Mouse (Mus musculus): ENCODE data around the gene Pafah1b3. TPM values are rescaled to one million over a fixed set of nuclear protein-coding genes. Genes with fewer than 3 reads are reported as not detected.

Pafah1b3 gene
- polyA plus RNA-seq, 1 experiment: 62.9 TPM

DNA sequence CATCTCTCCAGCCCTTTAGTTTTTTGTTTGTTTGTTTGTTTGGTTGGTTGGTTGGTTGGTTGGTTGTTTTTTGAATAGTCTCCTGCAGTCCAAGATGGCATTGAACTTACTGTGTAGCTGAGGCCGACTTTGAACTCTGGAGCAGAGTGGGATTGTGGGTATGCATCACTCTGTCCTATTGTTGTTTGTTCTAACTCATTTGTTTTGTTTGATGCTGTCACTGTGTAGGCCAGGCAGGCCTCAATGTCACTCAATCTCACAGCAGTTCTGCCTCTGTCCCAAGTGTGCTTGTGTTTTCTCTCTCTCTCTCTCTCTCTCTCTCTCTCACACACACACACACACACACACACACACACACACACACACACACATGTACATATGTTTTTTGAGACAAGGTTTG, 35.9 kb downstream of the Pafah1b3 start:
- H3K27me3 ChIP-seq (ENCODE audit: control insufficient read depth, insufficient read depth, low read length): no peaks in the 10 kb centered on the region
- peaks cover under 1% of the 10 kb centered on the region; the same call in 1 of the 2 replicates for H3K4me1 ChIP-seq (ENCODE audit: control insufficient read depth, insufficient read depth, insufficient read length)
- H3K4me3 ChIP-seq (ENCODE audit: extremely low read depth, insufficient read depth, insufficient read length): no peak overlapping the region
- 86% methylated on average over 1 of the region's 1 CpGs for WGBS
- no peak overlapping the region for H3K27ac ChIP-seq (ENCODE audit: insufficient read depth, low read length)
- no peak for TF ChIP-seq POLR2A (IDR thresholded peaks at IDR 0.05; ENCODE audit: low read depth, low read length)
- TF ChIP-seq CTCF (IDR thresholded peaks at IDR 0.05; ENCODE audit: extremely low read depth, insufficient read depth, insufficient read length, insufficient replicate concordance): no peak
- DNase-seq (ENCODE audit: low read depth in 1 of 2, low spot score in 2 of 2): no peak
- no peaks in the 10 kb centered on the region for H3K36me3 ChIP-seq (ENCODE audit: control insufficient read depth, insufficient read depth, low read length)

DNA sequence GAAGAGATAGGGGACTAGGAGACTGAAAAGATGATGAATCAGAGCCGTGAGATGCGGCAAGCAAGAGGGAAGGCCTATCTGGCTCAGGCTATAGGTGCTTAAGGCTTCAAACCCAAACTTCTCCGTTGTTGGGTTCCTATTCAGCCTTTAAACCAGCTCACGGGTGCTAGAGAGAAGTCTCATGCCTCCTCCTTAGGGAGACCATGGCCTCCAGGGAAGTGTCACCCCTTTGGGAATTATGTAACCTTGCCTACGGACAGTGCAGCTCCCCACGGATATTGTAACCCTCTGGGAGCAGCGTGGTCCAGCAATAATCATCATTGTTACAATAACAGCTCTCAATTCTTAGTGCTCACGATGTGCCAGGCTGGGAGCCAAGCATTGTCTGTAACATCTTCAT, 46.0 kb downstream of the Pafah1b3 start:
- 51% methylated on average over 8 of the region's 8 CpGs for WGBS
- peaks cover 11% of the 10 kb centered on the region; the same call in 1 of the 2 replicates for H3K4me1 ChIP-seq (ENCODE audit: control insufficient read depth, insufficient read depth, insufficient read length)
- no peaks in the 10 kb centered on the region for H3K27me3 ChIP-seq (ENCODE audit: control insufficient read depth, insufficient read depth, low read length)
- DNase-seq (ENCODE audit: low read depth in 1 of 2, low spot score in 2 of 2): no peak
- no peak for TF ChIP-seq POLR2A (IDR thresholded peaks at IDR 0.05; ENCODE audit: low read depth, low read length)
- no peak for TF ChIP-seq CTCF (IDR thresholded peaks at IDR 0.05; ENCODE audit: extremely low read depth, insufficient read depth, insufficient read length, insufficient replicate concordance)
- H3K36me3 ChIP-seq (ENCODE audit: control insufficient read depth, insufficient read depth, low read length): no peaks in the 10 kb centered on the region
- no peak overlapping the region for H3K4me3 ChIP-seq (ENCODE audit: extremely low read depth, insufficient read depth, insufficient read length)
- H3K27ac ChIP-seq (ENCODE audit: insufficient read depth, low read length): 0 out of 2 replicates have a peak overlapping the region, but pooled peaks have one; percentile 34

DNA sequence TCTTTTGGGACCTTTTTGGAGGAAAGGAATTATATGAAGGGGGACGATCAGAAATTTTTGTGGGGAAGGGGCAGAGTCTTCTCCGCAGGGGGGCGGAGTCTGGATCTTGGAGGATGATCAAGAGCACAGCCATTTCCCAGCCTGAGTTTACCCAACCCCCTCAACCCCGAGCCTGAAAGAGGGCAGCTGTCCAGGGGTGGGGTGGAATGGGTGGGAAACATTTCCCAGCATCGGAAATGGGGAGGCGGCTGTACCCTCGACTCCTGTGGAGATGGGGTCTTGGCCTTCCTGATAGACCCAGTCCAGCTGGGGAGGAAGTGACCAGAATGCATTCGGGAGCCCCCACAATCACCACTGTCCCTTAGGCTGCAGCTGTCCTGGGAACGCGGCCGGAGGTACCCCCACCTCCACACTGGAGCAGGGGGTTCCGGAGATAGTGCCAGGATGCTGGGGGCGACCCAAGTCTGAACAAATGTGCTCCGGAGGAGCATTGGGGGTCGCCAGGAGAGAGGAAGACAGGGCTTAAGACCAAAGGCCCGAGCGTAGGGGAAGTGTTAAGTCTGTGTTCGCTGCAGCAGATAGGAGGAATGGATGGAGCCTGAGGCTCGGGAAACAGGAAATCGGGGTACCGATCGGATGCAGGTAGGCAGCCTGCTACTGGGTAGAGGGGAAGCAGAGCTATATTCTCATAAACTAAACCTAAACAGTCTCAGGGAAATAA, 46.6 kb downstream of the Pafah1b3 start:
- WGBS: 8% methylated on average over 22 of the region's 22 CpGs
- no peaks in the 10 kb centered on the region for H3K27me3 ChIP-seq (ENCODE audit: control insufficient read depth, insufficient read depth, low read length)
- H3K27ac ChIP-seq (ENCODE audit: insufficient read depth, low read length): peak overlapping the region; percentile 34
- TF ChIP-seq CTCF (IDR thresholded peaks at IDR 0.05; ENCODE audit: extremely low read depth, insufficient read depth, insufficient read length, insufficient replicate concordance) (no peak), POLR2A (IDR thresholded peaks at IDR 0.05; ENCODE audit: low read depth, low read length) (no peak)
- no peak for DNase-seq (ENCODE audit: low read depth in 1 of 2, low spot score in 2 of 2)
- peak overlapping the region; percentile 45 for H3K4me3 ChIP-seq (ENCODE audit: extremely low read depth, insufficient read depth, insufficient read length)
- no peaks in the 10 kb centered on the region for H3K36me3 ChIP-seq (ENCODE audit: control insufficient read depth, insufficient read depth, low read length)
- peaks cover 11% of the 10 kb centered on the region; the same call in 1 of the 2 replicates for H3K4me1 ChIP-seq (ENCODE audit: control insufficient read depth, insufficient read depth, insufficient read length)

DNA sequence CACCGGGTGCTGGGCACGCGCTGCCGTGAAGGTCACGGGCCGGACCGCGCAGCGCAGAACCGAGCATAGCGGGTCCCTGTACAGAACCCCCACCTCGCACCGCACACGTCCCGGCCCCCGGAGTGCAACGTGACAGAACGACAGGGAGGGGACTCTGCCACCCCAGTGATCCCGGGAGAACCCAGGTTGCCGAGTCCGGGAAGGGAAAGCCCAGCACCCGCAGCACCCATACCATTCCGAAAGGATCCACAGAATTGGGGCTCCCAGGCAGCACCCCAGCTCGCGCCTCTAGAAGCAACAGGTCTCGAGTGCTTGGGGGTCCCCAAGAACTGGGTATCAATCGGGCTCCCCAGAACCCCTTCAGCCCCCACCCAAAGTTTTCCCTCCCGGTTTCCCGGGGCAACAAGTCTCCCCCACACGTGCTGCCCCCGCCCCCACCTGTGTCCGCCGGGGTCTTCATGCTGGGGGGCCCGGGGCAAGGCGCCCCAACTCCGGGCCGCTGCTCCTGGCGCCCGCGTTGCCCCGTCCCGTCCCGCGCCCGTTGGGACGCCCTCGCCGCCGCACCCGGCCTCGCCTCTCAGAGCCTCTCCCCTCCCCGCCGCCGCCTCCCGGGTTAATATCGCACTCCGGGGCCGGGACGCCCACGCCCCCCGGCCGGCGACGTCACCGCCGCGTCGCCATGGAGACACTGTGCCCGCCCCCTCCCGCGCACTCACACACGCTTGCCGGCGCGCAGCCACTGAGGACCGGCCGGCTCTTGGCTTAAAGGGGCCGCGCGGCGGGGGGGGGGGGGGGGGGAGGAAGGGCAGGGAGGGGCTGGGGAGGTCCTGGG, 47.4 kb downstream of the Pafah1b3 start, which contains the start of gene Erf:
Gene Erf, minus strand, starts transcription at position 621 of the 832 bp plus-strand sequence.
- peak within 1 kb of the TSS; percentile 81 for H3K27ac ChIP-seq (ENCODE audit: insufficient read depth, low read length)
- DNase-seq (ENCODE audit: low read depth in 1 of 2, low spot score in 2 of 2): peak; percentile 78 to 90
- H3K27me3 ChIP-seq (ENCODE audit: control insufficient read depth, insufficient read depth, low read length): no peaks in the 10 kb centered on the region
- WGBS: under 1% methylated on average over 59 of the region's 81 CpGs
- H3K4me1 ChIP-seq (ENCODE audit: control insufficient read depth, insufficient read depth, insufficient read length): peaks cover 11% of the 10 kb centered on the region; the same call in 1 of the 2 replicates
- no peaks in the 10 kb centered on the region for H3K36me3 ChIP-seq (ENCODE audit: control insufficient read depth, insufficient read depth, low read length)
- no peak for TF ChIP-seq CTCF (IDR thresholded peaks at IDR 0.05; ENCODE audit: extremely low read depth, insufficient read depth, insufficient read length, insufficient replicate concordance)
- TF ChIP-seq POLR2A (IDR thresholded peaks at IDR 0.05; ENCODE audit: low read depth, low read length): peak; percentile 52
- peak within 1 kb of the TSS; percentile 98 for H3K4me3 ChIP-seq (ENCODE audit: extremely low read depth, insufficient read depth, insufficient read length)

DNA sequence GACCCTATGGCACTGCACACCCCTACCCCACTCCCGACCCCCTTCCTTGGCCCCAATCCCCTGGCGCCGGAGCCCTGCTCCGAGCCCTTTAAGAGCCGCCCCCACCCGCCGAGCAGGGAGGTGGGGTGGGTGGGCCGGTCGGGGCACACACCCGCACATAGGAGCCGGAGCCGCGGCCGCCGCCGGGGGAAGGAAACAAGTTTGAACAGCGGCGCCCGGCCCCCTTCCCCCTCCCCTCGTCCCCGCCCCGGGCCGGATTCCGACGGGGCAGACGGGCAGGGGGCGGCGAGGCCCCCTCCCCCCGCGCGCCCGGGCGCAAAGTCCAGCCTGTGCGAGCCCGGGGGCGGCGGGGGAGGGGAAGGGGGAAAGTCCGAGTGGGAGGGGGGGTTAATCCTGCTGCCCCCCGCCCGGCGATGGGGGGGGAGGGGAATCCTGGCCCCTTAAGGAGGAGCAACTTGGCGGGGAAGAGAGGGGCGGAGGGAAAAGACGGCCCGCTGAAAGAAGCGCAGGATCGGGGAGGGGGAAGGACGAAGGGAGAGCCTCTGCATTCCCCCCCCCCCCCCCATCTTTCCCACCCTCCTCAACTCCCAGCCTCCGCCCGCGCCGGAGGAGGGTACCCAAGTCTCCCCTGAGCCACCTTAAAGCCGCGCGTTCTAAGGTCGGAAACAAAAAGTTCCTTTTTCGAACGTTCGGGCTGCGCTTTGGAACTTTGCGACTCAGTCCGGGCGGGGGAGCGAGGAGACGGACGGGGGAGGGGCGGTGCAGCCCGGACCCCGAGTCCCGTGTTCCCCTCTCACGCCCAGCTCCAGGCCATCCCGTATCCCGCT, 48.3 kb downstream of the Pafah1b3 start:
- Histone ChIP-seq H3K27ac (ENCODE audit: insufficient read depth, low read length) (peak overlapping the region; percentile 81), H3K36me3 (ENCODE audit: control insufficient read depth, insufficient read depth, low read length) (peaks cover 4% of the 10 kb centered on the region), H3K4me3 (ENCODE audit: extremely low read depth, insufficient read depth, insufficient read length) (peak overlapping the region; percentile 98), H3K27me3 (ENCODE audit: control insufficient read depth, insufficient read depth, low read length) (no peaks in the 10 kb centered on the region), H3K4me1 (ENCODE audit: control insufficient read depth, insufficient read depth, insufficient read length) (peaks cover 11% of the 10 kb centered on the region; the same call in 1 of the 2 replicates)
- peak in 1 of 2 experiments; percentile 77 for DNase-seq (ENCODE audit: low read depth in 1 of 2, low spot score in 2 of 2)
- WGBS: under 1% methylated on average over 53 of the region's 73 CpGs
- TF ChIP-seq POLR2A (IDR thresholded peaks at IDR 0.05; ENCODE audit: low read depth, low read length) (no peak), CTCF (IDR thresholded peaks at IDR 0.05; ENCODE audit: extremely low read depth, insufficient read depth, insufficient read length, insufficient replicate concordance) (no peak)

DNA sequence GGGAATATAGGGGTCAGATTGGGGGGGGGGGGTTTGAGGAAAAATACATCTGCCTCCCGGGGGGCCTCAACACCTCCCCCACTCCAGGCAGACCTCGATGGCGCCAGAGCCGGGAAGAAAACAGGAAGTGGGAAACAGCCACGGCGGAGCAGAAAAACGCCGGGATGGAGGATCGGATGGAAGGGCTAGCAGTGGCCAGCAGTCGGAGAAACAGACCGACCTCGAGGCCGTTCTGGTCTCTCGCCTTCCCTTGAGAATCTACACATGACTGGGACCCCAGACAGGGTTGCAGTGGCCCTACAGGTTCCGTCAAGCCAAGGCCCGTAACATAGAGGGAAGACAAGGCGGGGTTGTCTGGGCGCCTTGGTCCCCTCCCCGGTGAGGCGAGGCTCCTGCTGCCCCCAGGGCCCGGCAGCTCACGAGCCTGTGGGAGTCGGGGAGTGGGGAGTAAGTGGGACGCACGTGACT, 48.9 kb downstream of the Pafah1b3 start:
- TF ChIP-seq CTCF (IDR thresholded peaks at IDR 0.05; ENCODE audit: extremely low read depth, insufficient read depth, insufficient read length, insufficient replicate concordance) (no peak), POLR2A (IDR thresholded peaks at IDR 0.05; ENCODE audit: low read depth, low read length) (no peak)
- Histone ChIP-seq H3K36me3 (ENCODE audit: control insufficient read depth, insufficient read depth, low read length) (peaks cover 6% of the 10 kb centered on the region), H3K4me1 (ENCODE audit: control insufficient read depth, insufficient read depth, insufficient read length) (peaks cover 11% of the 10 kb centered on the region; the same call in 1 of the 2 replicates), H3K27ac (ENCODE audit: insufficient read depth, low read length) (peak overlapping the region; percentile 55), H3K4me3 (ENCODE audit: extremely low read depth, insufficient read depth, insufficient read length) (peak overlapping the region; percentile 98), H3K27me3 (ENCODE audit: control insufficient read depth, insufficient read depth, low read length) (no peaks in the 10 kb centered on the region)
- no peak for DNase-seq (ENCODE audit: low read depth in 1 of 2, low spot score in 2 of 2)
- WGBS: 1% methylated on average over 25 of the region's 25 CpGs

All from spleen, adult 2 months (tissue).